Mouse (Mus musculus) G1E (cell line): ENCODE measurements around the gene Pard3.

Source experiments
- CTCF ChIP-seq: IDR thresholded peaks from 2 replicates; pipeline ENCODE4 v1.5.1; 2012; ENCODE audit warnings: low read depth, low read length, inconsistent platforms, mixed read lengths
- TAL1 ChIP-seq: conservative IDR thresholded peaks from 2 replicates; pipeline ENCODE4 v1.6.1; 2012; ENCODE audit warnings: low read depth, low read length, inconsistent platforms, mixed read lengths

DNA sequence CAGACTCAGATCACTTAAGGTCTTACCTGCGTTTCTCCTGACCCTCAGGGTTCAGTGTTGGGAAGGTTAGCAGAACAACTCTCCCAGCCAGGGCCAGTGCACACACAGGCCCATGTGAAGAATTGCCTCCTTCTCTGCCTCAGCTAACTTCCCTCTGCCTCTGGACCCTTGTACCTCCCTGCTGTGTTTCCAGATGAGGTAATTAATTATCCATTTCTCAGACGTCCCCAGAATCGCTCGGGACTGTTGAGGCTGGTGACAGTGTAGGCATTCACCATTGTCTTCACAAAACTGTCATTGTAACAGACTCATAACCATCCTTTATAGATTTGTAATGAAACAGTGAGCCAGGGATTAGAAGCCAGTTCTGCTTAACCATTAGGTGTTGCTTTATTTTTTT, 143.8 kb downstream of the Pard3 start:
- TF ChIP-seq CTCF: no peak
- no peak for TF ChIP-seq TAL1
